Mouse (Mus musculus) small intestine, adult 2 months (tissue): ENCODE measurements around the gene Iqce. TPM values are rescaled to one million over a fixed set of nuclear protein-coding genes. Genes with fewer than 3 reads are reported as not detected.

Experiments used
- H3K27ac ChIP-seq: fragments of 200-500 bp; 2 replicates; pipeline ENCODE4 v1.5.1; 2012; ENCODE audit warnings: low read depth, low read length, control low read depth, inconsistent platforms; ENCODE audit not compliant: insufficient read depth
- H3K27me3 ChIP-seq: fragments of 200-500 bp; 2 replicates; pipeline ENCODE4 v1.6.1; 2012; ENCODE audit warnings: mild to moderate bottlenecking, moderate library complexity, low read length, inconsistent platforms; ENCODE audit not compliant: control insufficient read depth, insufficient read depth
- H3K36me3 ChIP-seq: fragments of 200-500 bp; 2 replicates; pipeline ENCODE4 v1.6.1; 2012; ENCODE audit warnings: mild to moderate bottlenecking, low read length, control low read depth, inconsistent platforms; ENCODE audit not compliant: control insufficient read depth, insufficient read depth
- H3K4me1 ChIP-seq: fragments of 200-500 bp; 2 replicates; pipeline ENCODE4 v1.6.1; 2012; ENCODE audit warnings: low read length, inconsistent platforms, mixed read lengths; ENCODE audit not compliant: control insufficient read depth, insufficient read depth, insufficient read length
- H3K4me3 ChIP-seq: fragments of 200-500 bp; 2 replicates; pipeline ENCODE4 v1.5.1; 2012; ENCODE audit warnings: low read depth, mild to moderate bottlenecking, control low read depth, inconsistent platforms, low read length, moderate library complexity
- CTCF ChIP-seq: fragments of 200-500 bp; IDR thresholded peaks from 2 replicates; pipeline ENCODE4 v1.5.1; 2012; ENCODE audit warnings: low read depth, mild to moderate bottlenecking, control low read depth, inconsistent platforms, low read length, moderate library complexity, mixed read lengths; ENCODE audit not compliant: insufficient replicate concordance, insufficient read length; ENCODE audit errors: extremely low read depth
- POLR2A ChIP-seq: fragments of 200-500 bp; IDR thresholded peaks from 2 replicates; pipeline ENCODE4 v1.6.1; 2012; ENCODE audit warnings: low read depth, mild to moderate bottlenecking, control low read depth, inconsistent platforms, low read length, moderate library complexity
- WGBS: fragments of 180-500 bp; shearing (Covaris S2); methylation state at CpG from one replicate; pipeline ENCODE4 v1.1.7; 2018; 5-methylcytosine and 5-hydroxymethylcytosine counted together
- polyA plus RNA-seq: library from polyadenylated mRNA; depleted of rRNA; stranded (reverse); fragments of >200 nt; gene quantifications from 2 replicates; pipeline ENCODE4 v1.2.3, GENCODE M21; 2012

Iqce gene
- polyA plus RNA-seq, 1 experiment = 6.9 TPM

DNA sequence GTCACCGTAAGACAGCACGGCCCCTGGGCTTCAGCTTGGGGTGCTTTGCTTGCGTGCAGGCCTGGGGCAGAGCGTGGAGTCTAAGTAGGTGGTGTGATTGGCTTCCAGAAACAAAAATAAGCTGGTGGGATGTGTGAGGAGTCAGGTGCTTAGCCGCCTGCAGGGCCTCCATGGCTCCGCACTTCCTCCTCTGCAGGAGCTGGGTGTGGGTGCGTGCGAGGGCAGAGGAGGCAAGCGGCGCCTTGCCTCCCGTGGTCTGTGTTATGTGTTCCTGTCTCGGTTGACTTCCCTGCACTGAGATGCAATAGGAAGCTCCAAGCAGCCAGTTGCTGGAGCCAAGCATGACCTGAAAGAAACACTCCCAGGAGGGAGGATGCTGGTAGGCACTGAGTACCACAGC, 37.6 kb upstream of the Iqce start:
- H3K36me3 ChIP-seq = no peaks in the 10 kb centered on the region
- H3K27me3 ChIP-seq = peaks cover 20% of the 10 kb centered on the region
- TF ChIP-seq CTCF (no peak), POLR2A (no peak)
- no peak overlapping the region for H3K27ac ChIP-seq
- H3K4me3 ChIP-seq = no peak overlapping the region
- WGBS = 77% methylated on average over 12 of the region's 12 CpGs
- H3K4me1 ChIP-seq = peaks cover under 1% of the 10 kb centered on the region; the same call in 1 of the 2 replicates

DNA sequence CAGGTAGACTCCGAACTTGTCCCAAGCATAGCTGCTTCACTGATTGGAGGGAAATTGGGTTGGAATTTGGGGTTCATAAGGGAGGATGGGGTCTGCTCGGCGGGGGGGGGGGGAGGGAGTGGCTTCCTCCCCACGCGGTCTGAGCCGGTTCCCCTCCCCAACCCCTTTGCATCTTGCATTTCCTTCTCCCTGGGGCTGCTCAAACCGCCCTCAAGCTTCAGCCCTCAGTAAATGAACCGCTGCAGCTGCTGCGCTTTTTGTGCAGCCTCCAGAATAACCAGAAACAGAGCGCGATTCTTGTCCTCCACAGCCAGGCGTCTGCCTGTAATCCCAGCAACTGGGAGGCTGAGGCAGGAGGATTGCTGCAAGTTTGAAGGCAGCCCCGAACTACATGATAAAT, 34.0 kb upstream of the Iqce start:
- no peak for TF ChIP-seq POLR2A
- no peak for TF ChIP-seq CTCF
- H3K27ac ChIP-seq = 0 out of 2 replicates have a peak overlapping the region, but pooled peaks have one; percentile 34
- WGBS = 11% methylated on average over 13 of the region's 13 CpGs
- H3K27me3 ChIP-seq = peaks cover 20% of the 10 kb centered on the region
- peaks cover 2% of the 10 kb centered on the region; the same call in 1 of the 2 replicates for H3K4me1 ChIP-seq
- H3K4me3 ChIP-seq = peak overlapping the region; percentile 52
- H3K36me3 ChIP-seq = no peaks in the 10 kb centered on the region

DNA sequence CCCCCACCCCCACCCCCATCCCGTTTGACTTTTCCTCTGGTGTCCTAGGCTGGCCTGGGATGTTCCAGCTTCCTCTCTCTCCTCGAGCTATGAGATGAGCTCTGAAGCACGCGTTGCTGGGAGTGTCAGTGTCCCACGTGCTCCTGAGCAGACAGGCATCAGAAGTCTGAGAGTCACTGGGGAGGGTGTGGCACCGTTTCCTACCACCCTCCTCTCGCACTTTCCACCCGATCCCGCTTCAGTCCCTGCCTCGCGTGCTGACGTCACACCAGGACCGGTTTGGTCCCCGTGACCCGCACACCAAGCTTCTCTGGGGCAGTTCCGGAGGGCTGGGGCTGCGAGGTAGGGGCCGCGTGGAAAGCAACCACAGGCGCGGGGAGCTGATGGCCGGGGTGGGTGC, 33.1 kb upstream of the Iqce start:
- no peak overlapping the region for H3K27ac ChIP-seq
- TF ChIP-seq CTCF (no peak), POLR2A (no peak)
- peaks cover 20% of the 10 kb centered on the region for H3K27me3 ChIP-seq
- H3K36me3 ChIP-seq = no peaks in the 10 kb centered on the region
- under 1% methylated on average over 22 of the region's 22 CpGs for WGBS
- peak overlapping the region; percentile 52 for H3K4me3 ChIP-seq
- H3K4me1 ChIP-seq = peaks cover 2% of the 10 kb centered on the region; the same call in 1 of the 2 replicates

DNA sequence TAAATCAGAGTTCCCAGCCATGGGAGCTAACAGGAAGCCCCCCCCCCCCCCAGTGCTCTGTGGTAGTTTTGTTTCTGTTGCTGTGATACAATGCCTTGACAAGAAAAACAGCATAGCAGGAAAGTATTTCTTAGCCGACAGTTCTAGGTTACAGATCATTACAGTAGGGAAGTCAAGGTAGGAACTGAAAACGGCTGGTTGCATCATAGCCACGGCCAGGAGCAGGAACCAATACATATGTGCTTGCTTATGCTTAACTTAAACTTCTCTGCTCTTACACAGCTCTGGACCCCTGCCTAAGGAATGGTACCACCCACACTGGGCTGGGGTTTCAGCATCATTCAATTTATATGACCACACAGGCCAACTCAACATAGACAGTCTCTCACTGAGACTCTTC, 31.2 kb upstream of the Iqce start:
- H3K4me3 ChIP-seq = no peak overlapping the region
- peaks cover 2% of the 10 kb centered on the region; the same call in 1 of the 2 replicates for H3K4me1 ChIP-seq
- 63% methylated on average over 3 of the region's 3 CpGs for WGBS
- H3K27me3 ChIP-seq = peaks cover 20% of the 10 kb centered on the region
- no peaks in the 10 kb centered on the region for H3K36me3 ChIP-seq
- H3K27ac ChIP-seq = peak overlapping the region; percentile 49
- TF ChIP-seq POLR2A (no peak), CTCF (no peak)

DNA sequence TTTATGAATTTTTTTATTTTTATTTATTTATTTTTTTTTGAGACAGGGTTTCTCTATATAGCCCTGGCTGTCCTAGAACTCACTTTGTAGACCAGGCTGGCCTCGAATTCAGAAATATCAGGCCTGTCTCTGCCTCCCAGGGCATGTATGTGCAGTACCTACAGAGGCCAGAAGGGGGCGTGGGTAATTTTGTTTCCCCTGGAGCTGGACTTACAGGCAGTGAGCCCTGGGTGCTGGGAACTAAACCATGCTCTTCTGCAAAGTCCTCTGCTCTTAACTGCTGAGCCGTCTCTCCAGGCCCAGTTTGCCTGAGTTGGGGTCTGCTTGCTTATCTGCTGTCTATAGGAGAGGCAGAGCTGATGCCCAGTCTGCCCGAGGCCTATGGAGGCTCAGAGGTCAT, 30.0 kb upstream of the Iqce start:
- H3K36me3 ChIP-seq = no peaks in the 10 kb centered on the region
- H3K27me3 ChIP-seq = peaks cover 19% of the 10 kb centered on the region
- WGBS = 66% methylated on average over 4 of the region's 4 CpGs
- no peak overlapping the region for H3K27ac ChIP-seq
- TF ChIP-seq POLR2A (no peak), CTCF (peak; percentile 59; the same call in 1 of the 2 replicates)
- H3K4me1 ChIP-seq = peaks cover 2% of the 10 kb centered on the region; the same call in 1 of the 2 replicates
- H3K4me3 ChIP-seq = no peak overlapping the region

DNA sequence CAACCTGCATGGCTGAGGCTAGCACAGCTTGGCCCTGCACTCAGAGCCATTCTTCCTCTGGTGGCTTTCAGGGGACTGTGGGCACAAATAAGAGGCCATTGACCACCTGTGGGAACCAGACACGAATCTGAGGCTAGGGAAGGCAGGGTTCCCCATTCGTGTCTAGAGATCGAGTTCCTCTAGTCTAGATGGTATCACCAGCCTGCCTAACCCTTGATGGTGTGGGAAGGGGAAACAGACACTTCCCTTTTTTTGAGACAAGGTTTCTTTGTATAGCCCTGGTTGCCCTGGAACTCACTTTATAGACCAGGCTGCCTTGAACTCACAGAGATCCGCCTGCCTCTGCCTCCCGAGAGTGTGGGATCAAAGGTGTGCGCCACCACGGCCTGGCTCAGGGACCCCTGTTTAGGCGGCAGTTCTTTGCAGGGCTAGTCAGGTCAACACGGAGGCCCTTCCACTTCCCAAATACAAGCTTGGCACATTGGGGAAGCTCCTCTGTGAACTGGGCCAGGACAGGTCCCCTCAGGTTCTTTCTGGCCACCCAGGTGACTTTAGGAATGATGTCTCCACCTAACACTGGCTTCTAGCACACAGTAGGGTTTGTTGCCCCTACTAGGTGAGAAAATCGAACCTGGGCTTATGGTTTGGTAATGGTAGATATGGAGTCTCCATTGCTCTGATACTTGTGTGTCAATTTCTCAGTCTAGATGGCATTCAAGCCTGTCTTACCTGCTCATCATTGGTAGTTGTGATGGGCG, 29.0 kb upstream of the Iqce start:
- H3K4me3 ChIP-seq = no peak overlapping the region
- WGBS = 80% methylated on average over 11 of the region's 11 CpGs
- peaks cover 10% of the 10 kb centered on the region for H3K27me3 ChIP-seq
- H3K27ac ChIP-seq = 0 out of 2 replicates have a peak overlapping the region, but pooled peaks have one; percentile 26
- no peaks in the 10 kb centered on the region for H3K36me3 ChIP-seq
- H3K4me1 ChIP-seq = peaks cover 2% of the 10 kb centered on the region; the same call in 1 of the 2 replicates
- TF ChIP-seq CTCF (no peak), POLR2A (no peak)

DNA sequence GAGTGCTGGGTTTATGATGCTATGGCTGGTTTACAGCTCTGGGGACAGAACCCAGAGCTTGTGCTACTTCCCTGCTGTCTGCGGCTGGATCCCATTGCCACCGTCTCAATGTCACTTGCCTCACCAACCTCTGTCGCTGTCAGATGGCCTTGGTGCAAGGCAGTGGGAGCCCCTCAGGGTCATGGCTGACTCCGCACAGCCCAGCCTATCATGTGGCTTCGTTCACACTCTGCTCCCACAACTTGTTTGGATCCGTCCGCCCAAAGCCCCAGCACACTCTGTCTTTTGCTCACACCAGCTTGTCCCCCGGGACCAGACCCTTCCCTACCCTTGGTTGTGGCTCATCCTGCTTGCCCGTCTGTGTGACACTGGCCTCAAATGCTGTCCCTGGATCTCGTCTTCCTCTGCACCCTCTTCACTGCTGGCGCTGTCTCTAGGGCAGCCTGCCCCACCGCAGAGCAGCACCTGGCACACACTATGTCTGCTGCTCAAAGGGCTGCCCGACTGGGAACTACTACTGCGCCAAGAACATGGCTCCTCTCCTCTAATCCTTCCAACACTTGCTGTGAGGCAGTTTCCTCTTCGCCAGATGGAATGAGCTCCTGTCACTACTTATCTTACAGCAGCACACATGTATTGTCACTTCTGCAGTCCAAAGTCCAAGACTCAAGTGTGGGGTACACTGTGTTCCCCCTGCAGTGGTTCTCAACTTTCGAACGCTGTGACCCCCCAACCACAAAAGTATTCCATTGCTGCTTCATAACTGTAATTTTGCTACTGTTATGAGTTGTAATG, 25.0 kb upstream of the Iqce start:
- no peaks in the 10 kb centered on the region for H3K36me3 ChIP-seq
- whole genome bisulfite sequencing = 73% methylated on average over 17 of the region's 17 CpGs
- H3K4me1 ChIP-seq = no peaks in the 10 kb centered on the region
- no peak overlapping the region for H3K27ac ChIP-seq
- no peak for TF ChIP-seq POLR2A
- no peak for TF ChIP-seq CTCF
- no peak overlapping the region for H3K4me3 ChIP-seq
- no peaks in the 10 kb centered on the region for H3K27me3 ChIP-seq
